Mouse (Mus musculus): ENCODE measurements around the gene Ttc39a. TPM values are rescaled to one million over a fixed set of nuclear protein-coding genes. Genes with fewer than 3 reads are reported as not detected.

Gene Ttc39a
- polyA plus RNA-seq (2014; fragmentation: Nextera tagmentation; extraction: Ambion mirVana): 1.9 and 2.7 TPM in 2 replicates

DNA sequence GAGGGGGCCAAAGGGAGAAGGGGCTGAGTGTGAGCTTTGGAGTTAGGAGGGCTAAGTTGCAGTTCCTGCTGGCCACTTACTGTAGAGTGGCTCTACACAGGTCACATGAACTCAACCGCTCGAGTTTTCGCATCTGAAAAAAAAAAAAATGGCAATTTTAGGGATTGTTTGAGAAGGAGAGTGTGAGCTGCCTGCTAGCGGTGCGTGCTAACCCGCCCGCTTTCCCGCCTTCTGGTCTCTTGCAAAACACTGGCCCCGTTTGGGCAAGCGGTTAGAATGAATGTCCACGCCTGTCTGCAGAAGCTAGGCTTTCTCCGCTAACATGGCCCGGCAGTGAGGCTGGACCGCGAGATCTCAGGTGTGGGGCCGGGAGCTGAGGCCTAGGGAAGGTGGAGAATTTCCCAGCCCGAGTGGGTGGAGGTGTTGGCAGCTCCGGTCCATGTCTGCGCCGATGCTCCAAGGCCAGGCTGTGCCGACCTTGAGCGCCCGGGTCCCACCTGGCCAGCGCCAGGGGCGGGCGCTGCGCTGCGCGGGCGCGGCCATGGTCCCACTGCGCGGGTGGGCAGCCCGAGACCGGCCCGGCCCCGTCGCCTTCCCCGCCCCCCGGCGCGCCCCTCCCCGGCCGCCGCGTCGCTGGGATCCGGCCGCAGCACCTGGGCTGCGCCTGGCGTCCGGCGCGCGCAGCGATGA lies at the start of gene Ttc39a:
Ttc39a (plus strand) TSS at position 138 of the 690 bp plus-strand sequence.
- Histone ChIP-seq H3K27ac (ENCODE audit: low read depth, low read length) (no peak within 1 kb of the TSS), H3K36me3 (ENCODE audit: control insufficient read depth, insufficient read depth, low read length) (no peaks in the 10 kb centered on the region), H3K4me1 (ENCODE audit: control insufficient read depth, insufficient read depth, low read length) (peaks cover 6% of the 10 kb centered on the region; the same call in 1 of the 2 replicates), H3K4me2 (ENCODE audit: low read depth) (peak within 1 kb of the TSS; percentile 88), H3K9me3 (ENCODE audit: control insufficient read depth, low read length) (no peaks in the 10 kb centered on the region), H3K27me3 (ENCODE audit: control insufficient read depth, insufficient read depth, low read length) (peaks cover 5% of the 10 kb centered on the region; the same call in 1 of the 2 replicates), H3K4me3 (ENCODE audit: low read depth, low read length) (peak within 1 kb of the TSS; percentile 54), H3K9ac (ENCODE audit: low read length) (peak within 1 kb of the TSS; percentile 67)
- WGBS: under 1% methylated on average over 44 of the region's 56 CpGs
- DNase-seq (ENCODE audit: low spot score) (peak; percentile 63), ATAC-seq (ENCODE audit: insufficient read depth, low FRiP score, low TSS enrichment) (peak; percentile 51)

DNA sequence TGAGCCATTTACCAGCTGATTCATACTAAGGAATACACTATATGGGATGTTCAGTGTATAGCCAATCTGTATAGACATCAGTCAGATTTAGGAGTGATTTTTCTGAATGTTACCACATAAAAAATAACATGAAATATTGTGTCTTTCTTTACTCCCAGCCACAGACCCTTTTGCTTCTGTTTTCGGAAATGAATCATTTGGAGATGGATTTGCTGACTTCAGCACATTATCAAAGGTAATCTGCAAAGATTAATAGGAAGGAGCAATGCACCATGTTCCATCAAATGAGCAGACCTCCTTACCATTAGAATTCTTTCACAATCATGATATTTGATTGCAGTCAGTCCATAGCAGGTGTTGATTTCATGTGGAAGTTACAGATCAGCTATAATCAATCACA lies 28.3 kb upstream of the Ttc39a start:
- DNase-seq (ENCODE audit: low spot score) (no peak), ATAC-seq (ENCODE audit: insufficient read depth, low FRiP score, low TSS enrichment) (no peak)
- Histone ChIP-seq H3K9me3 (ENCODE audit: control insufficient read depth, low read length) (no peaks in the 10 kb centered on the region), H3K4me2 (ENCODE audit: low read depth) (no peak overlapping the region), H3K4me3 (ENCODE audit: low read depth, low read length) (no peak overlapping the region), H3K9ac (ENCODE audit: low read length) (no peak overlapping the region), H3K4me1 (ENCODE audit: control insufficient read depth, insufficient read depth, low read length) (no peaks in the 10 kb centered on the region), H3K27me3 (ENCODE audit: control insufficient read depth, insufficient read depth, low read length) (no peaks in the 10 kb centered on the region), H3K36me3 (ENCODE audit: control insufficient read depth, insufficient read depth, low read length) (no peaks in the 10 kb centered on the region), H3K27ac (ENCODE audit: low read depth, low read length) (no peak overlapping the region)
- WGBS: 87% methylated on average over 1 of the region's 1 CpGs

DNA sequence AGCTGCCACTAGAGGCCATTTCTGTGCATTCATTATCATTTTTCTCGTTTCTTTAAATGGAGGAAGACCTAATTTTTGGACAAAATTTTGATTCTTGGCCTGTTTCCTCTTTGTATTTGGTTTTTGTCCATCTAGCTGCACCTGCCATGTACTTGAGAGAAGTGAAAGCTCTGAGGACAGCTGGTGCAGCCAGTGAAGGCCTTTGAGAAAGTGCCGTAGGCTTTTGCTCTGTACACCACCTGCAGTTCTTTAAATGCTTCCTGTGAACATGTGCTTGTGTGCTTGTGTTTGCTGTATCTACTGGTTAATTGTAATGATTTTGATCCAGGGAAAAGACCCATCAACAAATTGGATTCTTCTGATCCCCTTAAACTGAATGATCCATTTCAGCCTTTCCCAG lies 24.0 kb upstream of the Ttc39a start:
- H3K36me3 ChIP-seq (ENCODE audit: control insufficient read depth, insufficient read depth, low read length): no peaks in the 10 kb centered on the region
- no peaks in the 10 kb centered on the region for H3K9me3 ChIP-seq (ENCODE audit: control insufficient read depth, low read length)
- 85% methylated on average over 2 of the region's 2 CpGs for WGBS
- DNase-seq (ENCODE audit: low spot score) (no peak), ATAC-seq (ENCODE audit: insufficient read depth, low FRiP score, low TSS enrichment) (no peak)
- H3K4me1 ChIP-seq (ENCODE audit: control insufficient read depth, insufficient read depth, low read length): no peaks in the 10 kb centered on the region
- no peak overlapping the region for H3K4me2 ChIP-seq (ENCODE audit: low read depth)
- no peak overlapping the region for H3K9ac ChIP-seq (ENCODE audit: low read length)
- no peak overlapping the region for H3K27ac ChIP-seq (ENCODE audit: low read depth, low read length)
- no peaks in the 10 kb centered on the region for H3K27me3 ChIP-seq (ENCODE audit: control insufficient read depth, insufficient read depth, low read length)
- H3K4me3 ChIP-seq (ENCODE audit: low read depth, low read length): no peak overlapping the region

DNA sequence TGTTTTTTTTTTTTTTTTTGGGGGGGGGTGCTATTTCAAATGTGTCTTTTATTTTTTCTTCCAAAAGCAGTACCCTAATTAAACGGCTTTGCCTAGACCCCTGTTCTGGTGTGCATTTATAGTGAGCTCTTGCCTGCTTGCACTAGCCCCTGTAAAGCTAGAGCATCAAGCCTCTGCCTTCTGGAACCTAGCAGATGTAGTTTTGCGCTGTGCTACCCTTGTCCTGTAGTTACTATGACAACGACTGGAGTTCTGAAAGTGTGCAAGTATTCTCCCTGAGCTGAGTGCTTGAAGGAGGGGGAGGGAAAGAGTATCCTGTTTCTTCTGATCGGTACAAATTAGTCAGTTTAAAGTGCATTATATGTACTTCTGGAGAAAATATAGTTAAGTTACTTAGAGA lies 20.8 kb upstream of the Ttc39a start:
- Histone ChIP-seq H3K27me3 (ENCODE audit: control insufficient read depth, insufficient read depth, low read length) (no peaks in the 10 kb centered on the region), H3K9ac (ENCODE audit: low read length) (no peak overlapping the region), H3K27ac (ENCODE audit: low read depth, low read length) (no peak overlapping the region), H3K36me3 (ENCODE audit: control insufficient read depth, insufficient read depth, low read length) (no peaks in the 10 kb centered on the region), H3K4me3 (ENCODE audit: low read depth, low read length) (no peak overlapping the region), H3K9me3 (ENCODE audit: control insufficient read depth, low read length) (no peaks in the 10 kb centered on the region), H3K4me1 (ENCODE audit: control insufficient read depth, insufficient read depth, low read length) (no peaks in the 10 kb centered on the region), H3K4me2 (ENCODE audit: low read depth) (no peak overlapping the region)
- ATAC-seq (ENCODE audit: insufficient read depth, low FRiP score, low TSS enrichment) (peak; percentile 50; the same call in 1 of the 2 replicates), DNase-seq (ENCODE audit: low spot score) (no peak)
- WGBS: 48% methylated on average over 4 of the region's 4 CpGs

GRCm38 (mm10) chr4:109393229-109393779 lies 13.1 kb upstream of the Ttc39a start:
- Histone ChIP-seq H3K27ac (ENCODE audit: low read depth, low read length) (no peak overlapping the region), H3K9me3 (ENCODE audit: control insufficient read depth, low read length) (no peaks in the 10 kb centered on the region), H3K36me3 (ENCODE audit: control insufficient read depth, insufficient read depth, low read length) (no peaks in the 10 kb centered on the region), H3K4me3 (ENCODE audit: low read depth, low read length) (no peak overlapping the region), H3K4me2 (ENCODE audit: low read depth) (no peak overlapping the region), H3K9ac (ENCODE audit: low read length) (no peak overlapping the region), H3K27me3 (ENCODE audit: control insufficient read depth, insufficient read depth, low read length) (no peaks in the 10 kb centered on the region), H3K4me1 (ENCODE audit: control insufficient read depth, insufficient read depth, low read length) (no peaks in the 10 kb centered on the region)
- ATAC-seq (ENCODE audit: insufficient read depth, low FRiP score, low TSS enrichment): no peak
- no peak for DNase-seq (ENCODE audit: low spot score)
- WGBS: 85% methylated on average over 6 of the region's 6 CpGs

DNA sequence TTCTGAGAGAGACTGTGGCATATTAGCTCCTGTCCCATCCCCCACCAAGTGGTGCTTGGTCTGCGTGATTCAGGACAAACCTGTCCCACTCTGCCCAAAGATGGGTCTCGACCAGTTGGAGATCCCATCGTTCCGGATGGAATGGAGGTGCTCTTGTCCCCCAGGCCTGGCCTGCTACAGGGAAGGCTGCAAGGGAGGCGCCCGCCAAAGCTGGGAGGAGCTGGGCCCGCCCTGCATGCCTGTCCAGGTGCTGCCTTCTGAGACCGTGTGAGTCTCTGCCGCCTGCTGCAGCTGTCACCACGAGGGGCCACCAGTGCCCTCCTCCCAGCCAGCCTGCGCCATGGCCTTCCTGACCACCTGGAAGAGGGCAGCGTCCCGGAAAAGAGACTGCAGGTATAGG lies 12.5 kb upstream of the Ttc39a start:
- Histone ChIP-seq H3K27ac (ENCODE audit: low read depth, low read length) (no peak overlapping the region), H3K4me3 (ENCODE audit: low read depth, low read length) (no peak overlapping the region), H3K9me3 (ENCODE audit: control insufficient read depth, low read length) (no peaks in the 10 kb centered on the region), H3K4me1 (ENCODE audit: control insufficient read depth, insufficient read depth, low read length) (no peaks in the 10 kb centered on the region), H3K4me2 (ENCODE audit: low read depth) (no peak overlapping the region), H3K9ac (ENCODE audit: low read length) (0 out of 2 replicates have a peak overlapping the region, but pooled peaks have one; percentile 11), H3K36me3 (ENCODE audit: control insufficient read depth, insufficient read depth, low read length) (no peaks in the 10 kb centered on the region), H3K27me3 (ENCODE audit: control insufficient read depth, insufficient read depth, low read length) (no peaks in the 10 kb centered on the region)
- DNase-seq (ENCODE audit: low spot score): no peak
- 9% methylated on average over 13 of the region's 13 CpGs for WGBS
- no peak for ATAC-seq (ENCODE audit: insufficient read depth, low FRiP score, low TSS enrichment)

DNA sequence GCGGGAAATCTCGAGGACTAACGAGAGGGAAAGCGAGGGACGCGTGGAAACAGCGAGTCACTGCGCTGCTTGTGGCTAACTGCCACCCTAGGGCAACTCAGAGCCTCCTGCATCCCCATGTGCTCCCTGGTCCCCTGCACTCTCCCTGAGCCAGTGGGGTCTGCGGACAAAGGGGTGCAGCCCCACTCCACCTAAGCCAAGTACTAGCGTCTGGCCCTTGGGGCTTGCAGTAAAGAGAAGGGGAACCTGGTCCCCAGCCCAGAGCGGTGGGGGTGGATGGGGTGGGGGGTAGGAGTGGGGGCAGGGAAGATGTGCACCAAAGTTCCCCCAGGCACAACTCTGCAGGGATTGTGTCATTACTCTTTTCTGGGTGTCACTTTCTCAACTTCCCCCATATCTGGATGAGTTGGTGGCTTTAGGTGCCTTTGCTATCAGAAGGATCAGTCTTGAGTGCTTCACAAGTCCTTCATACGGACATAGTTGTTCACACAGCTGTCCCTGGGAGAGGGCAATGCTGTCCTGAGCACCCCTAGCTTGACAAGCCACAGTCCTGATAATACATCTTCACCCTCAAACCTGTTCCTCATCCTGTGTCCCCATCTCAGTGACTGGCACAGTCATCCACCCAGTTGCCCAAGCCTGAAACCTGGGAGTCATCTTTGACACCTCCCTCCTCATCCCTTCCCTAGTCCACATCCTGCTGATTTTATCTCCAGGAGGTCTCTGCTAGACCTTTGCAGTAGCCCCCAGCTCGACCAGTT lies 11.9 kb upstream of the Ttc39a start:
- Histone ChIP-seq H3K9ac (ENCODE audit: low read length) (0 out of 2 replicates have a peak overlapping the region, but pooled peaks have one; percentile 11), H3K27ac (ENCODE audit: low read depth, low read length) (no peak overlapping the region), H3K4me3 (ENCODE audit: low read depth, low read length) (no peak overlapping the region), H3K36me3 (ENCODE audit: control insufficient read depth, insufficient read depth, low read length) (no peaks in the 10 kb centered on the region), H3K4me1 (ENCODE audit: control insufficient read depth, insufficient read depth, low read length) (no peaks in the 10 kb centered on the region), H3K4me2 (ENCODE audit: low read depth) (no peak overlapping the region), H3K9me3 (ENCODE audit: control insufficient read depth, low read length) (no peaks in the 10 kb centered on the region), H3K27me3 (ENCODE audit: control insufficient read depth, insufficient read depth, low read length) (no peaks in the 10 kb centered on the region)
- DNase-seq (ENCODE audit: low spot score): no peak
- ATAC-seq (ENCODE audit: insufficient read depth, low FRiP score, low TSS enrichment): no peak
- WGBS: 33% methylated on average over 13 of the region's 13 CpGs

DNA sequence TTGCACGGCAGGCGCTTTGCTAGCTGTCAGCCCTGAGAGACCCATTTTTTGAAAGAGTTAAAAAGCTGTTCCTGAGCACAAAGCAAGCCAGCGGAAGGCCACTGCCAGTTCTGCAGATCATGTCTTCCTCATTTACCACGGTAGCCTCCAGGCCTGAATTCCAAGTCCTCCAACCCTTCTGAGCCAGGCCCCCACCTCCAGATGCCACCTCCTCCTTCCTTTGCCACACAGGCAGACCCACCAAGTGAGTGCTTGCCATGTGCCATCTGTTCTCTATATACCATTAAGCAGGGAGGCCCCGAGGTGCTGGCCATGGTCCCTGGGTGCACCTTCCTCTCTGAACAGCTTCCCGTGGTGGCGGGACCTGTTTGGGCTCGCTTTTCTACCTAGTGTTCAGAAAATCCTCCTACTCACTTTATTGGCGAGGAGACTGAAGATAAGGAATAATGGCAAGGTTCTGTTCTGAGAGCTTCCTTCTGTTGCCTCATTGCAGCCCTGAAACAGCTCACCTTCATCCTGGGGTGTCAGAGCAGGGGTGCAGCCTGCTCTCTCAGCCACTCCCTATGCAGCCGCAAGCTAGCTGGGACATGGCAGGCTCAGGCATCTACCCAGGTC lies 6.0 kb upstream of the Ttc39a start:
- Histone ChIP-seq H3K9ac (ENCODE audit: low read length) (no peak overlapping the region), H3K4me1 (ENCODE audit: control insufficient read depth, insufficient read depth, low read length) (no peaks in the 10 kb centered on the region), H3K9me3 (ENCODE audit: control insufficient read depth, low read length) (no peaks in the 10 kb centered on the region), H3K27me3 (ENCODE audit: control insufficient read depth, insufficient read depth, low read length) (no peaks in the 10 kb centered on the region), H3K36me3 (ENCODE audit: control insufficient read depth, insufficient read depth, low read length) (no peaks in the 10 kb centered on the region), H3K4me2 (ENCODE audit: low read depth) (no peak overlapping the region), H3K4me3 (ENCODE audit: low read depth, low read length) (no peak overlapping the region), H3K27ac (ENCODE audit: low read depth, low read length) (no peak overlapping the region)
- WGBS: 90% methylated on average over 10 of the region's 10 CpGs
- ATAC-seq (ENCODE audit: insufficient read depth, low FRiP score, low TSS enrichment) (no peak), DNase-seq (ENCODE audit: low spot score) (no peak)
